Mouse (Mus musculus) stomach, embryonic 15.5 days (tissue): Measurements from ENCODE around the gene Gm4307. TPM values are rescaled to one million over a fixed set of nuclear protein-coding genes. Genes with fewer than 3 reads are reported as not detected.
"Not testable (repeated sequence)": the region's sequence is repeated elsewhere in the genome, so short reads cannot be mapped to it uniquely, and the experiment has no call there.

Source experiments
- ATAC-seq: fragments of 200-750 bp; cut with Nextera tagmentation; 2 replicates; pipeline ENCODE4 v1.8.0; 2017; ENCODE audit warnings: low read depth, moderate number of reproducible peaks, moderate TSS enrichment; ENCODE audit not compliant: insufficient read depth, low FRiP score
- H3K27ac ChIP-seq: fragments of 300-500 bp; sonication (generic); 2 replicates; pipeline ENCODE4 v1.5.1; 2015; ENCODE audit warnings: mild to moderate bottlenecking, inconsistent platforms
- H3K27me3 ChIP-seq: fragments of 300-500 bp; sonication (generic); replicated peaks from 2 replicates; pipeline ENCODE4 v1.6.1; 2015; ENCODE audit warnings: inconsistent platforms
- H3K36me3 ChIP-seq: fragments of 300-500 bp; sonication (generic); 2 replicates; pipeline ENCODE4 v1.6.1; 2015; ENCODE audit warnings: inconsistent platforms
- H3K4me1 ChIP-seq: fragments of 300-500 bp; sonication (generic); 2 replicates; pipeline ENCODE4 v1.6.1; 2015; ENCODE audit warnings: inconsistent platforms
- H3K4me2 ChIP-seq: fragments of 300-500 bp; sonication (generic); 2 replicates; pipeline ENCODE4 v1.6.1; 2015; ENCODE audit warnings: mild to moderate bottlenecking, inconsistent platforms
- H3K4me3 ChIP-seq: fragments of 300-500 bp; sonication (generic); replicated peaks from 2 replicates; pipeline ENCODE4 v1.5.1; 2015; ENCODE audit warnings: inconsistent platforms
- H3K9ac ChIP-seq: fragments of 300-500 bp; sonication (generic); 2 replicates; pipeline ENCODE4 v1.6.1; 2015; ENCODE audit warnings: inconsistent platforms
- H3K9me3 ChIP-seq: fragments of 300-500 bp; sonication (generic); 2 replicates; pipeline ENCODE4 v1.6.1; 2016; ENCODE audit warnings: inconsistent platforms
- WGBS: fragments of 180-500 bp; shearing (Covaris S2); methylation state at CpG from one replicate; pipeline ENCODE4 v1.1.7; 2015; 5-methylcytosine and 5-hydroxymethylcytosine counted together
- polyA plus RNA-seq: library from polyadenylated mRNA; unstranded; fragments of >200 nt; fragmentation: Nextera tagmentation; extraction: Ambion mirVana; gene quantifications from 2 replicates; pipeline ENCODE4 v1.2.1, GENCODE M21; 2015

Gene Gm4307
- not detected in 2 replicates for polyA plus RNA-seq

DNA sequence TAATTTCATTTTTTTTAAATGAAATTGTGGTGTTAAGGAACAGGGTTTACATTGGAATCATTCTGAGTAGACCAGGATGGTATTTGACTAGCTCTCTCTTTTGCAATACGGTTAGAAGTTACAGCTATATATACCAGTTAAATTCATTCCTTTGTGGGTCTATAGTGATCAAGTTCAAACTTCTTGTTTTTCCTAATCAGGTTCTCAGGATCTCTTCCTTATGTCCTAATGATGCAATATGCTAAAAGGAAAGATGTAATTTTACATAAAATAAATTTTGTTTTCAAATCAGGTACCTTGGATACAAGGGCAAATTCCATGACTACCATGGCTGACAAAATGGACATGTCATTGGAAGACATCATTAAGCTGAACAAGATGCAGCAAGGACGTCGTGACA, at the start of gene Gm4307:
TSS of gene Gm4307 (plus strand) at position 301 of the 400 bp plus-strand sequence.
- not testable (repeated sequence) for H3K4me3 ChIP-seq, H3K27me3 ChIP-seq, ATAC-seq, H3K4me2 ChIP-seq, H3K36me3 ChIP-seq, H3K27ac ChIP-seq, H3K4me1 ChIP-seq, H3K9ac ChIP-seq, H3K9me3 ChIP-seq
- no CpG with 5 or more reads among the region's 3 CpGs for WGBS

DNA sequence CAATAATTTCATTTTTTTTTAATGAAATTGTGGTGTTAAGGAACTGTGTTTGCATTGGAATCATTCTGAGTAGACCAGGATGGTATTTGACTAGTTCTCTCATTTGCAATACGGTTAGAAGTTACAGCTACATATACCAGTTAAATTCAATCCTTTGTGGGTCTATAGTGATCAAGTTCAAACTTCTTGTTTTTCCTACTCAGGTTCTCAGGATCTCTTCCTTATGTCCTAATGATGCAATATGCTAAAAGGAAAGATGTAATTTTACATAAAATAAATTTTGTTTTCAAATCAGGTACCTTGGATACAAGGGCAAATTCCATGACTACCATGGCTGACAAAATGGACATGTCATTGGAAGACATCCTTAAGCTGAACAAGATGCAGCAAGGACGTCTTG, 25.8 kb upstream of the Gm4307 start, which contains the start of gene Gm4301:
TSS of gene Gm4301 (plus strand) at position 301 of the 400 bp plus-strand sequence.
- WGBS = no CpG with 5 or more reads among the region's 2 CpGs
- not testable (repeated sequence) for H3K4me2 ChIP-seq, H3K27me3 ChIP-seq, H3K9ac ChIP-seq, H3K36me3 ChIP-seq, H3K4me1 ChIP-seq, ATAC-seq, H3K9me3 ChIP-seq, H3K27ac ChIP-seq, H3K4me3 ChIP-seq

DNA sequence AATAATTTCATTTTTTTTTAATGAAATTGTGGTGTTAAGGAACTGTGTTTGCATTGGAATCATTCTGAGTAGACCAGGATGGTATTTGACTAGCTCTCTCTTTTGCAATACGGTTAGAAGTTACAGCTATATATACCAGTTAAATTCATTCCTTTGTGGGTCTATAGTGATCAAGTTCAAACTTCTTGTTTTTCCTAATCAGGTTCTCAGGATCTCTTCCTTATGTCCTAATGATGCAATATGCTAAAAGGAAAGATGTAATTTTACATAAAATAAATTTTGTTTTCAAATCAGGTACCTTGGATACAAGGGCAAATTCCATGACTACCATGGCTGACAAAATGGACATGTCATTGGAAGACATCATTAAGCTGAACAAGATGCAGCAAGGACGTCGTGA, 20.6 kb upstream of the Gm4307 start, which contains the start of gene Gm4302:
TSS of gene Gm4302 (plus strand) at position 301 of the 400 bp plus-strand sequence.
- H3K9ac ChIP-seq, H3K9me3 ChIP-seq, H3K4me2 ChIP-seq, H3K36me3 ChIP-seq, H3K4me3 ChIP-seq, H3K4me1 ChIP-seq, H3K27me3 ChIP-seq, ATAC-seq, H3K27ac ChIP-seq: not testable (repeated sequence)
- WGBS = no CpG with 5 or more reads among the region's 3 CpGs

DNA sequence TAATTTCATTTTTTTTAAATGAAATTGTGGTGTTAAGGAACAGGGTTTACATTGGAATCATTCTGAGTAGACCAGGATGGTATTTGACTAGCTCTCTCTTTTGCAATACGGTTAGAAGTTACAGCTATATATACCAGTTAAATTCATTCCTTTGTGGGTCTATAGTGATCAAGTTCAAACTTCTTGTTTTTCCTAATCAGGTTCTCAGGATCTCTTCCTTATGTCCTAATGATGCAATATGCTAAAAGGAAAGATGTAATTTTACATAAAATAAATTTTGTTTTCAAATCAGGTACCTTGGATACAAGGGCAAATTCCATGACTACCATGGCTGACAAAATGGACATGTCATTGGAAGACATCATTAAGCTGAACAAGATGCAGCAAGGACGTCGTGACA, 15.5 kb upstream of the Gm4307 start, which contains the start of gene Gm4303:
TSS of gene Gm4303 (plus strand) at position 301 of the 400 bp plus-strand sequence.
- ATAC-seq = not testable (repeated sequence)

DNA sequence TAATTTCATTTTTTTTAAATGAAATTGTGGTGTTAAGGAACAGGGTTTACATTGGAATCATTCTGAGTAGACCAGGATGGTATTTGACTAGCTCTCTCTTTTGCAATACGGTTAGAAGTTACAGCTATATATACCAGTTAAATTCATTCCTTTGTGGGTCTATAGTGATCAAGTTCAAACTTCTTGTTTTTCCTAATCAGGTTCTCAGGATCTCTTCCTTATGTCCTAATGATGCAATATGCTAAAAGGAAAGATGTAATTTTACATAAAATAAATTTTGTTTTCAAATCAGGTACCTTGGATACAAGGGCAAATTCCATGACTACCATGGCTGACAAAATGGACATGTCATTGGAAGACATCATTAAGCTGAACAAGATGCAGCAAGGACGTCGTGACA, 10.3 kb upstream of the Gm4307 start, which contains the start of gene Gm4305:
TSS of gene Gm4305 (plus strand) at position 301 of the 400 bp plus-strand sequence.
- no CpG with 5 or more reads among the region's 3 CpGs for WGBS

More for the DNA sequence above, 15.5 kb upstream of the Gm4307 start, which contains the start of gene Gm4303:
- not testable (repeated sequence) for H3K4me2 ChIP-seq, H3K9me3 ChIP-seq, H3K4me3 ChIP-seq, H3K4me1 ChIP-seq, H3K27me3 ChIP-seq, H3K27ac ChIP-seq, H3K9ac ChIP-seq, H3K36me3 ChIP-seq
- WGBS = no CpG with 5 or more reads among the region's 3 CpGs

DNA sequence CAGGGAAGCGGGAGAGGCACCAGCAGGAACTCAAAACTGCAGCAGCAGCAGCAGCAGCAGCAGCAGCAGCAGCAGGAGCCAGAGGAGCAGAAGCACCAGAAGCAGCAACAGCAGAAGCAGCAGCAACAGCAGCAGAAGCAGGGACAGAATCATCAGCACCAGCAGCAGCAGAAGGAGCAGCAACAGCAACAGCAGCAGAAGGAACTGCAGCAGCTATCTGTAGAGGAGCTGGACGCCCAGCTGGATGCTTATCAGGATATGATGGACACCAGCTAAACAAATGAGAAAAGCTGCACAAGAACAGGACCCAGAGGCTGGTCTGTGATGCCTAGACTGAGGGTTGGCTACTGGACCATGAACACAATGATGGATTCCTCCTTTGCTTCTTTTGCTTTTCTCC, 4.3 kb upstream of the Gm4307 start:
- not testable (repeated sequence) for H3K4me3 ChIP-seq, H3K4me1 ChIP-seq, H3K36me3 ChIP-seq, H3K9me3 ChIP-seq, H3K4me2 ChIP-seq, ATAC-seq, H3K27ac ChIP-seq, H3K9ac ChIP-seq, H3K27me3 ChIP-seq
- 52% methylated on average over 2 of the region's 2 CpGs for WGBS

More for the DNA sequence above, 10.3 kb upstream of the Gm4307 start, which contains the start of gene Gm4305:
- not testable (repeated sequence) for H3K27ac ChIP-seq, H3K4me3 ChIP-seq, ATAC-seq, H3K36me3 ChIP-seq, H3K27me3 ChIP-seq, H3K4me1 ChIP-seq, H3K4me2 ChIP-seq, H3K9ac ChIP-seq, H3K9me3 ChIP-seq

DNA sequence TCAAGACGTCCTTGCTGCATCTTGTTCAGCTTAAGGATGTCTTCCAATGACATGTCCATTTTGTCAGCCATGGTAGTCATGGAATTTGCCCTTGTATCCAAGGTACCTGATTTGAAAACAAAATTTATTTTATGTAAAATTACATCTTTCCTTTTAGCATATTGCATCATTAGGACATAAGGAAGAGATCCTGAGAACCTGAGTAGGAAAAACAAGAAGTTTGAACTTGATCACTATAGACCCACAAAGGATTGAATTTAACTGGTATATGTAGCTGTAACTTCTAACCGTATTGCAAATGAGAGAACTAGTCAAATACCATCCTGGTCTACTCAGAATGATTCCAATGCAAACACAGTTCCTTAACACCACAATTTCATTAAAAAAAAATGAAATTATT, 21.3 kb downstream of the Gm4307 start, which contains the start of gene Gm4312:
TSS of gene Gm4312 (minus strand) at position 101 of the 400 bp plus-strand sequence.
- H3K4me2 ChIP-seq, H3K4me1 ChIP-seq, ATAC-seq, H3K9me3 ChIP-seq, H3K27ac ChIP-seq, H3K9ac ChIP-seq, H3K4me3 ChIP-seq, H3K36me3 ChIP-seq, H3K27me3 ChIP-seq: not testable (repeated sequence)
- WGBS = no CpG with 5 or more reads among the region's 2 CpGs

DNA sequence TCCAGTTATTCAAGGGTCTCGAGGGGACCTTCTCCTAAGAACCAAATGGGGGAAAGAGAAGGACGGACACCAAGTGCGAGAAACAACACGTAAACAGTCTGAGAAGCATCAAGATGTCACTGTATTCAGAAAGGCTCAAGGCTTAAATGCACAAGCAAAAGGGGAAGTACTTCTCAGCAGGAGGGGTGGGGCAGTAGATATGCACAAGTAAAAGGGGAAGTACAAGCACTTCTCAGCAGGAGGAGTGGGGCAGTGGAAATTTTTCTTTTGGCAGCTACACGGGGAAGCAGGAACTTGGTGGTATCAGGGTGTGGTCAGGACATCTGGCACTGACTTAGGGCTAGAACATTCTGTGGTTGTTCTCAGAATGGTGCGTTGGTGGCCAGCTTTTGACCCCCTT, 41.2 kb downstream of the Gm4307 start:
- not testable (repeated sequence) for H3K4me1 ChIP-seq, H3K9ac ChIP-seq, ATAC-seq, H3K27ac ChIP-seq, H3K36me3 ChIP-seq, H3K4me2 ChIP-seq, H3K4me3 ChIP-seq, H3K9me3 ChIP-seq, H3K27me3 ChIP-seq
- 85% methylated on average over 6 of the region's 6 CpGs for WGBS

Other genes with a start within 250 kb of the Gm4307 start
- not detected in 2 replicates for gene Gm4301, start 25.7 kb upstream of the Gm4307 start, polyA plus RNA-seq
- gene Gm4302, start 20.5 kb upstream of the Gm4307 start, polyA plus RNA-seq = not detected in 2 replicates
- gene Gm4303, start 15.4 kb upstream of the Gm4307 start, polyA plus RNA-seq = not detected in 2 replicates
- not detected in 2 replicates for gene Gm4305, start 10.2 kb upstream of the Gm4307 start, polyA plus RNA-seq
- not detected in 2 replicates for gene Gm4312, start 21.2 kb downstream of the Gm4307 start, polyA plus RNA-seq
- 22.2 and 22.5 TPM in 2 replicates for gene Tmtc3, start 126.0 kb downstream of the Gm4307 start, polyA plus RNA-seq
- 5.2 and 6.0 TPM in 2 replicates for gene Cep290, start 126.2 kb downstream of the Gm4307 start, polyA plus RNA-seq
- 7.1 and 8.1 TPM in 2 replicates for gene 4930430F08Rik, start 229.1 kb downstream of the Gm4307 start, polyA plus RNA-seq
- not detected in 2 replicates for gene 1700017N19Rik, start 229.1 kb downstream of the Gm4307 start, polyA plus RNA-seq